Mouse (Mus musculus): ENCODE measurements around the gene Gm4353. TPM values are rescaled to one million over a fixed set of nuclear protein-coding genes. Genes with fewer than 3 reads are reported as not detected.
A peak's percentile ranks its signal among the peaks of the same experiment; 100 is the strongest.
"Not testable (repeated sequence)": the region's sequence is repeated elsewhere in the genome, so short reads cannot be mapped to it uniquely, and the experiment has no call there.

The Gm4353 gene
- 0.97 and 1.1 TPM in 2 replicates for polyA plus RNA-seq (2014; fragmentation: Nextera tagmentation; extraction: Ambion mirVana)

- not testable (repeated sequence) for DNase-seq (ENCODE audit: low spot score); H3K9ac ChIP-seq (ENCODE audit: low read depth, low read length); H3K4me2 ChIP-seq (replicated peaks; ENCODE audit: low read depth, low read length); H3K4me1 ChIP-seq (replicated peaks; ENCODE audit: control insufficient read depth, insufficient read depth, low read length); H3K27me3 ChIP-seq (ENCODE audit: control insufficient read depth, insufficient read depth, low read length); H3K36me3 ChIP-seq (ENCODE audit: control insufficient read depth, insufficient read depth, low read length); H3K4me3 ChIP-seq (ENCODE audit: low read depth, low read length); H3K27ac ChIP-seq (ENCODE audit: low read depth, low read length); H3K9me3 ChIP-seq (ENCODE audit: control insufficient read depth, low read length); ATAC-seq (ENCODE audit: low FRiP score)
- WGBS = 95% methylated on average over 11 of the region's 11 CpGs
Measured at GRCm38 (mm10) chr7:116084366-116084765, at the start of gene Gm4353. Gm4353 (minus strand) TSS chr7:116084635.

- Histone ChIP-seq H3K4me2 (replicated peaks; ENCODE audit: low read depth, low read length) (no peak overlapping the region), H3K4me3 (ENCODE audit: low read depth, low read length) (no peak overlapping the region), H3K27me3 (ENCODE audit: control insufficient read depth, insufficient read depth, low read length) (no peaks in the 10 kb centered on the region), H3K27ac (ENCODE audit: low read depth, low read length) (no peak overlapping the region), H3K9ac (ENCODE audit: low read depth, low read length) (no peak overlapping the region), H3K9me3 (ENCODE audit: control insufficient read depth, low read length) (no peaks in the 10 kb centered on the region), H3K36me3 (ENCODE audit: control insufficient read depth, insufficient read depth, low read length) (no peaks in the 10 kb centered on the region), H3K4me1 (replicated peaks; ENCODE audit: control insufficient read depth, insufficient read depth, low read length) (no peaks in the 10 kb centered on the region)
- ATAC-seq (ENCODE audit: low FRiP score) (peak; percentile 61; the same call in 1 of the 2 replicates), DNase-seq (ENCODE audit: low spot score) (peak; percentile 90)
- 3% methylated on average over 5 of the region's 5 CpGs for WGBS
Measured at GRCm38 (mm10) chr7:116132078-116132477, 47.6 kb upstream of the Gm4353 start.

GRCm38 (mm10) chr7:116131390-116131789, 47.0 kb upstream of the Gm4353 start:
- H3K9me3 ChIP-seq (ENCODE audit: control insufficient read depth, low read length) = no peaks in the 10 kb centered on the region
- DNase-seq (ENCODE audit: low spot score) = peak; percentile 35
- no peak overlapping the region for H3K27ac ChIP-seq (ENCODE audit: low read depth, low read length)
- no peak for ATAC-seq (ENCODE audit: low FRiP score)
- H3K4me1 ChIP-seq (replicated peaks; ENCODE audit: control insufficient read depth, insufficient read depth, low read length) = no peaks in the 10 kb centered on the region
- H3K9ac ChIP-seq (ENCODE audit: low read depth, low read length) = no peak overlapping the region
- no peaks in the 10 kb centered on the region for H3K27me3 ChIP-seq (ENCODE audit: control insufficient read depth, insufficient read depth, low read length)
- WGBS = 33% methylated on average over 4 of the region's 4 CpGs
- H3K36me3 ChIP-seq (ENCODE audit: control insufficient read depth, insufficient read depth, low read length) = no peaks in the 10 kb centered on the region
- no peak overlapping the region for H3K4me2 ChIP-seq (replicated peaks; ENCODE audit: low read depth, low read length)
- no peak overlapping the region for H3K4me3 ChIP-seq (ENCODE audit: low read depth, low read length)

GRCm38 (mm10) chr7:116129374-116129773, 44.9 kb upstream of the Gm4353 start:
- H3K4me3 ChIP-seq (ENCODE audit: low read depth, low read length) = no peak overlapping the region
- H3K27me3 ChIP-seq (ENCODE audit: control insufficient read depth, insufficient read depth, low read length) = no peaks in the 10 kb centered on the region
- no peaks in the 10 kb centered on the region for H3K9me3 ChIP-seq (ENCODE audit: control insufficient read depth, low read length)
- ATAC-seq (ENCODE audit: low FRiP score) (no peak), DNase-seq (ENCODE audit: low spot score) (no peak)
- no peak overlapping the region for H3K9ac ChIP-seq (ENCODE audit: low read depth, low read length)
- 83% methylated on average over 10 of the region's 10 CpGs for WGBS
- no peaks in the 10 kb centered on the region for H3K36me3 ChIP-seq (ENCODE audit: control insufficient read depth, insufficient read depth, low read length)
- no peaks in the 10 kb centered on the region for H3K4me1 ChIP-seq (replicated peaks; ENCODE audit: control insufficient read depth, insufficient read depth, low read length)
- no peak overlapping the region for H3K4me2 ChIP-seq (replicated peaks; ENCODE audit: low read depth, low read length)
- no peak overlapping the region for H3K27ac ChIP-seq (ENCODE audit: low read depth, low read length)

GRCm38 (mm10) chr7:116128286-116128685, 43.9 kb upstream of the Gm4353 start:
- Histone ChIP-seq H3K27ac (ENCODE audit: low read depth, low read length) (no peak overlapping the region), H3K9ac (ENCODE audit: low read depth, low read length) (no peak overlapping the region), H3K9me3 (ENCODE audit: control insufficient read depth, low read length) (no peaks in the 10 kb centered on the region), H3K36me3 (ENCODE audit: control insufficient read depth, insufficient read depth, low read length) (no peaks in the 10 kb centered on the region), H3K4me1 (replicated peaks; ENCODE audit: control insufficient read depth, insufficient read depth, low read length) (no peaks in the 10 kb centered on the region), H3K27me3 (ENCODE audit: control insufficient read depth, insufficient read depth, low read length) (no peaks in the 10 kb centered on the region), H3K4me2 (replicated peaks; ENCODE audit: low read depth, low read length) (no peak overlapping the region), H3K4me3 (ENCODE audit: low read depth, low read length) (no peak overlapping the region)
- no peak for DNase-seq (ENCODE audit: low spot score)
- 90% methylated on average over 8 of the region's 8 CpGs for WGBS
- no peak for ATAC-seq (ENCODE audit: low FRiP score)

- Histone ChIP-seq H3K27me3 (ENCODE audit: control insufficient read depth, insufficient read depth, low read length) (no peaks in the 10 kb centered on the region), H3K27ac (ENCODE audit: low read depth, low read length) (no peak overlapping the region), H3K4me1 (replicated peaks; ENCODE audit: control insufficient read depth, insufficient read depth, low read length) (peaks cover 2% of the 10 kb centered on the region; the same call in 1 of the 2 replicates), H3K9ac (ENCODE audit: low read depth, low read length) (no peak overlapping the region), H3K4me3 (ENCODE audit: low read depth, low read length) (no peak overlapping the region), H3K9me3 (ENCODE audit: control insufficient read depth, low read length) (no peaks in the 10 kb centered on the region), H3K36me3 (ENCODE audit: control insufficient read depth, insufficient read depth, low read length) (no peaks in the 10 kb centered on the region), H3K4me2 (replicated peaks; ENCODE audit: low read depth, low read length) (no peak overlapping the region)
- ATAC-seq (ENCODE audit: low FRiP score) (no peak), DNase-seq (ENCODE audit: low spot score) (no peak)
- WGBS = 68% methylated on average over 2 of the region's 2 CpGs
Measured at GRCm38 (mm10) chr7:116127052-116127451, 42.6 kb upstream of the Gm4353 start.

GRCm38 (mm10) chr7:116125671-116126070, 41.2 kb upstream of the Gm4353 start:
- Histone ChIP-seq H3K4me3 (ENCODE audit: low read depth, low read length) (no peak overlapping the region), H3K27me3 (ENCODE audit: control insufficient read depth, insufficient read depth, low read length) (no peaks in the 10 kb centered on the region), H3K4me2 (replicated peaks; ENCODE audit: low read depth, low read length) (no peak overlapping the region), H3K27ac (ENCODE audit: low read depth, low read length) (no peak overlapping the region), H3K9ac (ENCODE audit: low read depth, low read length) (no peak overlapping the region), H3K4me1 (replicated peaks; ENCODE audit: control insufficient read depth, insufficient read depth, low read length) (peaks cover 2% of the 10 kb centered on the region; the same call in 1 of the 2 replicates), H3K36me3 (ENCODE audit: control insufficient read depth, insufficient read depth, low read length) (no peaks in the 10 kb centered on the region), H3K9me3 (ENCODE audit: control insufficient read depth, low read length) (no peaks in the 10 kb centered on the region)
- ATAC-seq (ENCODE audit: low FRiP score) = no peak
- 84% methylated on average over 7 of the region's 7 CpGs for WGBS
- DNase-seq (ENCODE audit: low spot score) = no peak

DNA sequence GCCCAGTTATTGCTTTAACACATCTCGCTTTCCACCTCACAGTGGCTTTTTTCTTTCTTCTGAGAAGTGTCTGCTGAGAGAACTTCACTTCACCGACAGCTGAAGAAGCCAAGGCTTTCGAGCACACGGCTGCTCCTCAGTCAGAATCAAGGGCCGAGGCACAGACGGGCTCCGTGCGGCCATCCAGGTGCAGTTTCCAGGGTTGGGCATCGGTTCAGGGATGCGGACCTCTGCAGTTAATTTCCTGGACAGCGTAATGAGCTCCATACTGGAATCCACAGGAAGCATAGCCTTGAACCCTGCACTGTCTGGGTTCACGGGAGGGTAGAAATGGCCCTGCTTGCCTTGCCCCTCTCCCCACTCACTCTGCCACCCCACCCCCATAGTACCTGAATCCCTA, 39.6 kb upstream of the Gm4353 start:
- Histone ChIP-seq H3K4me3 (ENCODE audit: low read depth, low read length) (no peak overlapping the region), H3K9me3 (ENCODE audit: control insufficient read depth, low read length) (no peaks in the 10 kb centered on the region), H3K36me3 (ENCODE audit: control insufficient read depth, insufficient read depth, low read length) (no peaks in the 10 kb centered on the region), H3K27ac (ENCODE audit: low read depth, low read length) (no peak overlapping the region), H3K27me3 (ENCODE audit: control insufficient read depth, insufficient read depth, low read length) (no peaks in the 10 kb centered on the region), H3K4me1 (replicated peaks; ENCODE audit: control insufficient read depth, insufficient read depth, low read length) (peaks cover 2% of the 10 kb centered on the region; the same call in 1 of the 2 replicates), H3K9ac (ENCODE audit: low read depth, low read length) (no peak overlapping the region), H3K4me2 (replicated peaks; ENCODE audit: low read depth, low read length) (no peak overlapping the region)
- 83% methylated on average over 12 of the region's 12 CpGs for WGBS
- no peak for DNase-seq (ENCODE audit: low spot score)
- ATAC-seq (ENCODE audit: low FRiP score) = no peak

DNA sequence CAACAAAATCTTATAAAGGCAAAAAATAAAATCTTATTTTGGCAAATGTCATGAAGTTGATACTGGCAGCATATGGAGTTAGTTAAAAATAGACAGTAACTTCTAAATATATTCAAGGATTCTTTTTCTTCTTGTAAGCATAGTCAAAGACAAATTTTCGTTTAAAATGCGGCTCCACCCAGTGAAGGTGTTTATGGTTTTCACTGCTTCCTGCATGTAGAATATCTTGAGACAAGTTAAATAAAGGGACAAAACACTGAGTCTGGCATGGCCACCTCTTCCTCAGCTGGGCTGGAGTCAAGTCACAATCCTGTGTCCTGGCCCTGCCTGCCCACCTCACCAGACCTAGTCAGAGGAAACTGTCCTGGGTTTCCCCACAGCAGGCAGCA, 39.2 kb upstream of the Gm4353 start:
- Histone ChIP-seq H3K4me3 (ENCODE audit: low read depth, low read length) (no peak overlapping the region), H3K9me3 (ENCODE audit: control insufficient read depth, low read length) (no peaks in the 10 kb centered on the region), H3K9ac (ENCODE audit: low read depth, low read length) (no peak overlapping the region), H3K27me3 (ENCODE audit: control insufficient read depth, insufficient read depth, low read length) (no peaks in the 10 kb centered on the region), H3K4me1 (replicated peaks; ENCODE audit: control insufficient read depth, insufficient read depth, low read length) (peaks cover 2% of the 10 kb centered on the region; the same call in 1 of the 2 replicates), H3K4me2 (replicated peaks; ENCODE audit: low read depth, low read length) (no peak overlapping the region), H3K27ac (ENCODE audit: low read depth, low read length) (no peak overlapping the region), H3K36me3 (ENCODE audit: control insufficient read depth, insufficient read depth, low read length) (no peaks in the 10 kb centered on the region)
- 98% methylated on average over 2 of the region's 2 CpGs for WGBS
- ATAC-seq (ENCODE audit: low FRiP score) (no peak), DNase-seq (ENCODE audit: low spot score) (no peak)
